Mouse (Mus musculus) gastrocnemius, adult 18-20 months (tissue): ENCODE results near the gene Hivep1. TPM values are rescaled to one million over a fixed set of nuclear protein-coding genes. Genes with fewer than 3 reads are reported as not detected.

Experiments used
- DNase-seq: peaks from one replicate; pipeline ENCODE4 v3.0.0; 2021; ENCODE audit warnings: low spot score
- total RNA-seq, 2 experiments: library from RNA; stranded (reverse); gene quantifications; 2 replicates each; pipeline ENCODE4 v1.2.3; 2021

Gene Hivep1
- total RNA-seq, 2 experiments from 2014 or later = 13.0 to 14.9 TPM

DNA sequence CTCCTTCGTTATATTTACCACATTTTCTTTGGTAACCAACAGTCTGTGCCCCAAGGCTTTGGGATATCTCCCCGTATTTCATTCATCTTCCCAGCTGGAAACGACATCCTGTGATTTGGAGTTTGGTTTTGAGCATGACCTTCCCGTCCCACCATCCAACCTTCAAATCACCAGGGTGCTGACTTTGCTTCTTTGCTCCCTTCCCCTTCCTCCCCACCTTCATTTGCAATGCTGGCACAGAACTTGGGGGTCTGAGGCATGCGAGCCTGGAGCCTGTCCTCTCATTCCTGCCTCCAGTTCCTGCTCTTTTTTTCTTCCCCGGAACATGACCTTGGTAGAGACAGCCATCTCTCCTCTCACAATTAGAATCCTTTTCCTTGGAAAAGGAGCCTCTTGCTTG lies 161.7 kb downstream of the Hivep1 start:
- DNase-seq = no peak

DNA sequence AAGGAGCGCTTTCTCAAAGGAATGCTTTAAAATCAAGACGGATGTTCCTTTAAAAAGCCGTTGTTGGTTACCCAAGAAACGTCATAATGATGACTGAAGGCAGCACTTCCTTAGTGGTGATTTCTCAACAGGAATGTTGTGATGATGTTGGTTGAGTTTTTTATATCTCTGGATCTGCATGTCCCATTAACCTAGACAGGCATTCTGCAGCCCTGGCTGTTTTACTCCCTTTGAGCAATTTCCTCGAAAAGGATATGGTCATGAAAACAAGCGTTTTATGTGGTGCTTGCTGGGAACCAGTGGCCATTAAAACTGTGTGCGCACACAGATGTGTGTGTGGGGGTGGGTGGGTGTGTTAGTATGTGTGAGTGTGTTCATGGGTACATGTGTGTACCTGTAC lies 170.6 kb downstream of the Hivep1 start:
- no peak for DNase-seq

DNA sequence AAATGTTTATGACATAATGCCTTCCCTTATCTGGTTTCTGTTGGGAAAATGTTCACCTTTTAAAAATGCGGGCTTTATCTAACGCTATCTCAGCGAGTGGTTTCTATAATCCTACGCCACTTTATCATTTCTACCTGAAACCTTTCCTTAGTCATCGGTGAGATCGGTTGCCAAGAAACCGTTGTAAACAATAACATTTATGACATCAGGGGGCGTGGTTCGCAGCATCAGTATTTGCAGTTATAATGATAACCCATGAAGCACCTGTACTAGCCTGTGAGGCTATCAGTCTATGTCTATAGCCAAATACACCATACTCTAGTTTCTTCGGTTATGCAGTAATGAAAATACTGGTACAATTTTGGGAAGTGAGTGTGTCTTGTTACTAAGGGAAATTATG lies 177.0 kb downstream of the Hivep1 start:
- no peak for DNase-seq

DNA sequence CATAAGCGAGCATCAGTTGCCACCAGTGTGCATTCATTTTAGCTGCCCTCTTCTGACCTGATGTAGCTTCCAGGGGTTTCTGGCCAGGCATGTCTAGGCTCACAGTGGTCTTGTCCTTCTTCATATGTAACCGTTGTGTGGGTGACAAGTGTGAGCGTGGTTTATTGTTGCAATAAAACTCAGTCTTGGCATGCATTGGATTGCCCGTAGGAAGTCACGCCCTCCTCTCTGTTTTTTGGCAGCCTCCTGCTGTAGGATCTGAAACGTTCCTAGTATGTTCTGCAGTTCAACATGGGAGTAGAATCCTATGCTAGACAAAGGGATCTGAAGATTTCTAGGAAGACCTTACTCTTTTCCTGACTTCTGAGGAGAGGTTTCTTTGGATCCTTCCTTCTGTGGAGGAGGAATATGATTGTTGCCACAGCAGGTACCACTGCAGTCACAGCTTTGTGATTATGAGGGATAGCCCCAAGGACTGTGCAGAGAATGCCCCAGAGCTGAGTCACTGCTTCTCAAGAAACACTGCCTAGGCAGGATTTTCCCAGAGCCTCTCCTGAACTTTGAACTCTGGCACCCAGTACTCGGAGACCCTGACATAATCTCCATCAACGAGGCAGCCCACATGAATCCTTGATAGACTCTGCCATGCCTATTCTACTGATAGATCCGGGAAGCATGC lies 182.1 kb downstream of the Hivep1 start:
- DNase-seq = no peak

DNA sequence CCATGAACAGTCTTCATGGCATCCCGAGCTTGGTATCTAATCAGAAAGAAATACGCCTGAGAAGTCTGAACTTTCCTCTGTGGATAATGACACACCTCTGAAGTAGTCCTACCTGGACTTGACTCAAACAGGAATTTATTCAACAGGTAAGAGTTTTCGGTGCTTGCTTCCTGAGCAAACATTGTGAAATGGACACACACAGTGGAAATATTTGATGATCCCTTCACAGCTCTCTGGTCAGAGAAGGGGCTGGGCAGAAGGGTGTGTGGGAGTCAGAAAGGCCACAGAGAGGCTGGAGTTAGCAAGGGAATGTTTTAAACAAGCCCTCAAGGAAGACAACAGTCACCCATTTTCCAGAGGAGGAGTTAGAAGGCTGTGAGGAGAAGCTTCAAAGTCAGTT lies 186.7 kb downstream of the Hivep1 start:
- no peak for DNase-seq

DNA sequence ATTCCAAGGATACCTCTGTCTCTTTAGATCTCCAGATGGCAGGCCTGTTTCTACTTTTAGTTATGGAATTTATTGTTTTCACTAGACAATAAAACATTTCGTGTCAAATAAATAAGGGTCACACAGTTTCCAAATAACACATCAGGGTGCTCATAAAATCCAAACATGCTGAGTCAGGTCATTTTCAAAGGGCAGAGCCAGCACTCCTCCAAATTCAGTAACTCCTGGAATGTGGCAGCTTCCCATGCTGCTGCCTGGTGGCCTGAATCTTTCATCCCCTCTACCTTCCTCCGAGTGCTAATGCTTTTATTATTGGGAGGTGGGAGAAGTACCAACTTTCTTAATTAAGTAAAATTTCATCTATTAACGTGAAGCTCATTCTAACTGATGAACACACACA lies 190.3 kb downstream of the Hivep1 start:
- no peak for DNase-seq

Other genes starting within 250 kb of the Hivep1 start
- under 1 TPM; 0.50 to 0.64 TPM for gene Adtrp, start 204.3 kb upstream of the Hivep1 start, total RNA-seq
- 1 to 10 TPM; 1.4 to 1.8 TPM for gene Edn1, start 249.5 kb downstream of the Hivep1 start, total RNA-seq